Mouse (Mus musculus) bone marrow, adult 2 months (tissue): ENCODE measurements at regions not wholly inside any gene's neighbourhood (a gene's known extent, or its start where the extent isn't known, plus 50 kb on each side); places are given as distances from the start of the nearest gene placed in this dataset.

Experiments
- H3K27ac ChIP-seq: fragments of 200-500 bp; 2 replicates; pipeline ENCODE4 v1.5.1; 2012; ENCODE audit warnings: low read depth, mild to moderate bottlenecking, control low read depth, inconsistent platforms, low read length; ENCODE audit not compliant: control insufficient read depth, poor library complexity, insufficient read depth
- H3K4me1 ChIP-seq: fragments of 200-500 bp; 2 replicates; pipeline ENCODE4 v1.6.1; 2011; ENCODE audit warnings: low read length; ENCODE audit not compliant: control insufficient read depth, insufficient read depth
- H3K4me3 ChIP-seq: fragments of 200-500 bp; replicated peaks from 2 replicates; pipeline ENCODE3; 2011; ENCODE audit warnings: mild to moderate bottlenecking, low read depth, low read length, control low read depth; ENCODE audit not compliant: control insufficient read depth
- CTCF ChIP-seq: fragments of 200-500 bp; IDR thresholded peaks from 2 replicates; pipeline ENCODE4 v1.5.1; 2011; ENCODE audit warnings: low read length, control low read depth; ENCODE audit not compliant: control insufficient read depth, insufficient read depth
- POLR2A ChIP-seq: fragments of 200-500 bp; IDR thresholded peaks from 2 replicates; pipeline ENCODE4 v1.6.1; 2011; ENCODE audit warnings: low read depth, mild to moderate bottlenecking, control low read depth, low read length, borderline replicate concordance; ENCODE audit not compliant: control insufficient read depth
- WGBS: fragments of 180-500 bp; shearing (Covaris S2); methylation state at CpG from one replicate; pipeline ENCODE4 v1.1.7; 2018; 5-methylcytosine and 5-hydroxymethylcytosine counted together

GRCm38 (mm10) chr2:133118651-133119050 lies 172.9 kb upstream of the Fermt1 start:
- no peak overlapping the region for H3K4me3 ChIP-seq
- H3K4me1 ChIP-seq, result no peaks in the 10 kb centered on the region
- no peak for TF ChIP-seq POLR2A
- TF ChIP-seq CTCF, result no peak
- H3K27ac ChIP-seq, result no peak overlapping the region
- 91% methylated on average over 14 of the region's 14 CpGs for WGBS

GRCm38 (mm10) chr2:133125212-133125801 lies 179.6 kb upstream of the Fermt1 start:
- WGBS, result 90% methylated on average over 1 of the region's 1 CpGs
- TF ChIP-seq CTCF, result no peak
- TF ChIP-seq POLR2A, result no peak

GRCm38 (mm10) chr2:133134878-133135277 lies 189.2 kb upstream of the Fermt1 start:
- Histone ChIP-seq H3K4me3 (no peak overlapping the region), H3K27ac (no peak overlapping the region), H3K4me1 (no peaks in the 10 kb centered on the region)
- TF ChIP-seq POLR2A (no peak), CTCF (no peak)
- WGBS, result 24% methylated on average over 3 of the region's 3 CpGs

More at GRCm38 (mm10) chr2:133125212-133125801, 179.6 kb upstream of the Fermt1 start:
- Histone ChIP-seq H3K4me1 (no peaks in the 10 kb centered on the region), H3K27ac (no peak overlapping the region), H3K4me3 (no peak overlapping the region)

GRCm38 (mm10) chr2:133138877-133139276 lies 193.2 kb upstream of the Fermt1 start:
- no peaks in the 10 kb centered on the region for H3K4me1 ChIP-seq
- no peak overlapping the region for H3K27ac ChIP-seq
- no peak for TF ChIP-seq CTCF
- TF ChIP-seq POLR2A, result no peak
- no peak overlapping the region for H3K4me3 ChIP-seq
- 69% methylated on average over 4 of the region's 4 CpGs for WGBS

GRCm38 (mm10) chr2:133141341-133142035 lies 195.8 kb upstream of the Fermt1 start:
- no peak for TF ChIP-seq POLR2A
- TF ChIP-seq CTCF, result no peak
- Histone ChIP-seq H3K27ac (no peak overlapping the region), H3K4me3 (no peak overlapping the region), H3K4me1 (no peaks in the 10 kb centered on the region)
- WGBS, result 68% methylated on average over 6 of the region's 6 CpGs

- TF ChIP-seq POLR2A (no peak), CTCF (no peak)
- Histone ChIP-seq H3K4me1 (no peaks in the 10 kb centered on the region), H3K4me3 (no peak overlapping the region), H3K27ac (no peak overlapping the region)
- 63% methylated on average over 1 of the region's 1 CpGs for WGBS
These were observed 206.8 kb upstream of the Fermt1 start for GRCm38 (mm10) chr2:133152461-133152860.

- WGBS, result 45% methylated on average over 3 of the region's 3 CpGs
- Histone ChIP-seq H3K4me1 (no peaks in the 10 kb centered on the region), H3K27ac (no peak overlapping the region), H3K4me3 (no peak overlapping the region)
- TF ChIP-seq POLR2A (no peak), CTCF (no peak)
These were observed 210.8 kb upstream of the Fermt1 start for GRCm38 (mm10) chr2:133156537-133156936.

- no peak overlapping the region for H3K4me3 ChIP-seq
- 78% methylated on average over 8 of the region's 8 CpGs for WGBS
These were observed 212.5 kb upstream of the Fermt1 start for GRCm38 (mm10) chr2:133158206-133158605.

More at GRCm38 (mm10) chr2:133158206-133158605, 212.5 kb upstream of the Fermt1 start:
- no peaks in the 10 kb centered on the region for H3K4me1 ChIP-seq
- H3K27ac ChIP-seq, result no peak overlapping the region
- TF ChIP-seq CTCF, result no peak
